Mouse (Mus musculus) liver, adult 2 months (tissue): ENCODE data around the gene 1700014D04Rik. TPM values are rescaled to one million over a fixed set of nuclear protein-coding genes. Genes with fewer than 3 reads are reported as not detected.
A peak's percentile ranks its signal among the peaks of the same experiment; 100 is the strongest.
"Not testable (repeated sequence)": the region's sequence is repeated elsewhere in the genome, so short reads cannot be mapped to it uniquely, and the experiment has no call there.

ENCODE experiments used
- DNase-seq: peaks from one replicate; pipeline ENCODE4 v3.0.0-alpha.2; 2011; ENCODE audit warnings: low read depth, low spot score; ENCODE audit errors: extremely low read depth
- H3K27ac ChIP-seq: fragments of 200-500 bp; replicated peaks from 2 replicates; pipeline ENCODE4 v1.5.1; 2012; ENCODE audit warnings: low read depth, mild to moderate bottlenecking, control low read depth, inconsistent platforms, low read length; ENCODE audit not compliant: insufficient read depth
- H3K27me3 ChIP-seq: fragments of 200-500 bp; 2 replicates; pipeline ENCODE4 v1.6.1; 2012; ENCODE audit warnings: mild to moderate bottlenecking, moderate library complexity, low read length, inconsistent platforms; ENCODE audit not compliant: control insufficient read depth, insufficient read depth
- H3K36me3 ChIP-seq: fragments of 200-500 bp; 2 replicates; pipeline ENCODE4 v1.6.1; 2012; ENCODE audit warnings: low read length, inconsistent platforms; ENCODE audit not compliant: control insufficient read depth, insufficient read depth
- H3K4me1 ChIP-seq: fragments of 200-500 bp; 2 replicates; pipeline ENCODE4 v1.6.1; 2011; ENCODE audit warnings: low read length; ENCODE audit not compliant: control insufficient read depth, insufficient read depth
- H3K4me3 ChIP-seq: fragments of 200-500 bp; 2 replicates; pipeline ENCODE4 v1.5.1; 2011; ENCODE audit warnings: low read depth, mild to moderate bottlenecking, control low read depth, low read length, moderate library complexity; ENCODE audit not compliant: insufficient read depth
- H3K79me2 ChIP-seq: fragments of 200-500 bp; 2 replicates; pipeline ENCODE4 v1.6.1; 2012; ENCODE audit warnings: inconsistent platforms, mild to moderate bottlenecking, low read length, moderate library complexity; ENCODE audit not compliant: control insufficient read depth, insufficient read depth
- H3K9ac ChIP-seq: fragments of 200-500 bp; 2 replicates; pipeline ENCODE4 v1.6.1; 2012; ENCODE audit warnings: low read depth, mild to moderate bottlenecking, control low read depth, inconsistent platforms, low read length
- CTCF ChIP-seq: fragments of 200-500 bp; IDR thresholded peaks from 2 replicates; pipeline ENCODE4 v1.5.1; 2011; ENCODE audit warnings: low read depth, low read length, control low read depth
- POLR2A ChIP-seq: fragments of 200-500 bp; IDR thresholded peaks from 2 replicates; pipeline ENCODE4 v1.6.1; 2011; ENCODE audit warnings: low read length, control low read depth; ENCODE audit not compliant: insufficient read depth; ENCODE audit errors: extremely low read depth
- WGBS: fragments of 180-500 bp; shearing (Covaris S2); methylation state at CpG from one replicate; pipeline ENCODE4 v1.1.7; 2018; 5-methylcytosine and 5-hydroxymethylcytosine counted together
- polyA plus RNA-seq: library from polyadenylated mRNA; depleted of rRNA; stranded (reverse); fragments of >200 nt; gene quantifications from 2 replicates; pipeline ENCODE4 v1.2.3, GENCODE M21; 2012
- total RNA-seq: library from RNA; depleted of rRNA; stranded (reverse); fragments of >200 nt; gene quantifications from 2 replicates; pipeline ENCODE4 v1.2.3, GENCODE M21; 2014

1700014D04Rik gene
- total and polyA plus RNA-seq, 2 experiments: not detected

DNA sequence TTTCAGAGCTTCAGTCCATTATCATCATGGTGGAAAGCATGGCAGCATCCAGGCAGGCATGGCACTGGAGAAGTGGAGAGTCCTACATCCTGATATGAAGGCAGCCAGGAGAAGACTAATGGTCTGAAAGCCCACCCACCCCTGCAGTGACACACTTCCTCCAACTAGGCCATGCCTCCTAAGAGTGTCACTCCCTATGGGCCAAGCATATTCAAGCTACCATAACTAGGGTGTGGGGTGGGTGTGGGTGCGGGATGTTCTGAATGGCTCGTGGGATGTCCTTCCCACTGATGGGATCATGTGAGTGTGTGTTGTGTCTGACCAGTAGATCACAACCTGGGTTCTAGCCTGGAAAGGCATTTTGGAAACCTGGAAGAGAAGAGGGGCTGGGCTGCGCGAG is 12.6 kb downstream of the 1700014D04Rik start:
- DNase-seq: no peak
- WGBS: 90% methylated on average over 4 of the region's 4 CpGs
- Histone ChIP-seq H3K27ac (no peak overlapping the region), H3K79me2 (no peaks in the 10 kb centered on the region), H3K27me3 (no peaks in the 10 kb centered on the region), H3K4me1 (no peaks in the 10 kb centered on the region), H3K4me3 (no peak overlapping the region), H3K36me3 (no peaks in the 10 kb centered on the region), H3K9ac (no peak overlapping the region)
- TF ChIP-seq CTCF (no peak), POLR2A (no peak)

DNA sequence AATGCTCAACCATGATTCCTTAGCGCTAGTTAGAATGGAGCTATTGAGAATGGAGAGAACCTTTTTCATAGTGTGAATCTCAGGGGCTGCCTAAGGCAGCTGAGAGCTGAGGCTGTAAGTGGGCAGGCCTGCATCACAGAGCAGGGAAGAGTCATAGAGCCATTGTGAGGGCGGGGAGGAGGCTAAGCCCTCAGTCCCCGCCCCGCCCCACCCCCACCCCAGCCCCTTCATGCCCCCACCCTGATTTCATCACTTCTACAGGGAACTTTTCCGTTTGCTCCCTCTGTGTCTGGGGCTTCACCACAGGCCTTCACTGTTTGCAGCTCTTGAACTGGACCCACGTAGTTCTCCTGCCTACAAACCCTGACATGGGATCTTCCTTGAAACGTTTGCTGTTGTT is 14.9 kb downstream of the 1700014D04Rik start, which contains the start of gene Spata31d1d:
Gene Spata31d1d, minus strand, starts transcription at position 101 of the 400 bp plus-strand sequence.
- Histone ChIP-seq H3K27ac (no peak within 1 kb of the TSS), H3K4me3 (no peak within 1 kb of the TSS), H3K79me2 (no peaks in the 10 kb centered on the region), H3K4me1 (no peaks in the 10 kb centered on the region), H3K36me3 (no peaks in the 10 kb centered on the region), H3K9ac (no peak within 1 kb of the TSS), H3K27me3 (no peaks in the 10 kb centered on the region)
- 44% methylated on average over 7 of the region's 7 CpGs for WGBS
- DNase-seq: no peak
- no peak for TF ChIP-seq POLR2A

DNA sequence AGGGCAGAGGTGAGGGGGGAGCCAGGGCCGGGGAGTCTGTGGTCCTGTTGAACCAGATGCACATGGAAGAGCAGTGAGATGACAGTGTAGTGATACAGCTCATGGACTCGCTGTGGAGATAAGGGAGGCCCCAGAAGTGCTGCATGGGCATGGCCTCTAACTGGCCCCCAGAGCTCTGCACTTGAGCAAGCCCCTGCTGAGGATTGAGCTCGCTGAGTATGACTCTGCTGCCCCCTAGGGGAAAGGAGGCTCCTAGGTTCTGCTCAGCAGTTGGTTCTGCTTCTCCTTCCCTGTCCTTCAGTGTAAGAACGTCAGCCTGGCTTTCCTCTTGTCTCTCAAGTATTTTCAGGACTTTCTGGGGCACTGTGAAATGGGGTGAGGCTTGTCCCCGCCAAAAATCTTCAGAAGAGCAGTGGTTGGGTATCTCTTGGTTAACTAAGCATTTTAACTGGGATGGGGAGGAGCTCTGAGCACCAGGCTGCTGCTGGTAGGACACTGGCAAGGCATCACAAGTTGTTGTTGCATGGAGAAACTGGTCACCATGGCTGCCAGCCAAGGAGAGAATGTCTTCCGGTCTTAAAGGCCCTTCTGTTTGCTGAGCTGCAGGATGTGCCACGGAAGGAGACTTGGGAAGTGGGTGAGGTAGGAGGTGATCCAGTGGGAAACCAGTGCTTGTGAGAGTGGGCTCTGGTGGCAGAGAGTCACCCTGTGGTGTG is 18.0 kb downstream of the 1700014D04Rik start:
- Histone ChIP-seq H3K27ac (no peak overlapping the region), H3K9ac (no peak overlapping the region), H3K27me3 (0 out of 2 replicates have a peak, but pooled peaks cover 2% of the 10 kb centered on the region), H3K36me3 (no peaks in the 10 kb centered on the region), H3K4me3 (no peak overlapping the region), H3K4me1 (no peaks in the 10 kb centered on the region), H3K79me2 (no peaks in the 10 kb centered on the region)
- 22% methylated on average over 7 of the region's 7 CpGs for WGBS
- peak; percentile 91 for TF ChIP-seq CTCF
- no peak for TF ChIP-seq POLR2A
- peak; percentile 41 for DNase-seq

DNA sequence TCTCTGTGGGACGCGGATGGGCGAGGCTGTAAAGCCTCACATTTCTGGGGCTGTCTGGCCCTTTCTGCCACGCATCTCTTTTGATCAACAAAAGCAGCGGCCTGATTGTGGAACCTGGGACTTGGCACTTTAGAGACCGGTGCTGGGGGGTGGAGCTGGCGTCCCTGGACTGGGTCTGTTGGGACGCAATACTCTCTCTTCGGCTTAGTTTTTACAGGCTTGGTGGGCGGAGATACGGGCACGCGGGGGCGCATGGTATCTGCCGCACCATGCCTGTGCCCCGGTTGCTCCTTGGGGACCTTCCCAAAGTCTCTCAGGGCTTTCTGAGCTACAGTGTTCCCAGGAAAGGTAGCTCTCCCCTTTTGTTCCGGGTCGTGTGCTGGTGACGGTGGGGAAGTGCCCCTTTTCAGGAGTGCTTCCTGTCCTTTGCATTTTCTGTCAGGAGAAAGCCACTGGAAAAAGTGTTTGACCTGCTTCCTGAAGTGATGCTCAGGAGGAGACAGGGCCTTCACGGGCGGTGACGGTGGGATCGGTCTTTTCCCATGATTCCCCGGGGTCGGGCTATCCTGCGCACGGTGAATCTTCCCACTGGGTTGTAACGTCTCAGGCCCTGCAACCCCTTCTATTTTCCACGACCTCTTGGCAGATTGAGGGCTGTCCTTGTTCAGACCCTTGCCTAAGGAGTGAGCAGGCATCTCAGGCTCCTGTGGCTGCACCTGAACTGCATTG is 20.2 kb downstream of the 1700014D04Rik start:
- 34% methylated on average over 29 of the region's 29 CpGs for WGBS
- no peaks in the 10 kb centered on the region for H3K36me3 ChIP-seq
- no peak for DNase-seq
- no peaks in the 10 kb centered on the region for H3K79me2 ChIP-seq
- no peak overlapping the region for H3K4me3 ChIP-seq
- H3K27ac ChIP-seq: no peak overlapping the region
- H3K27me3 ChIP-seq: 0 out of 2 replicates have a peak, but pooled peaks cover 2% of the 10 kb centered on the region
- no peak for TF ChIP-seq POLR2A
- no peak for TF ChIP-seq CTCF
- no peaks in the 10 kb centered on the region for H3K4me1 ChIP-seq
- no peak overlapping the region for H3K9ac ChIP-seq

DNA sequence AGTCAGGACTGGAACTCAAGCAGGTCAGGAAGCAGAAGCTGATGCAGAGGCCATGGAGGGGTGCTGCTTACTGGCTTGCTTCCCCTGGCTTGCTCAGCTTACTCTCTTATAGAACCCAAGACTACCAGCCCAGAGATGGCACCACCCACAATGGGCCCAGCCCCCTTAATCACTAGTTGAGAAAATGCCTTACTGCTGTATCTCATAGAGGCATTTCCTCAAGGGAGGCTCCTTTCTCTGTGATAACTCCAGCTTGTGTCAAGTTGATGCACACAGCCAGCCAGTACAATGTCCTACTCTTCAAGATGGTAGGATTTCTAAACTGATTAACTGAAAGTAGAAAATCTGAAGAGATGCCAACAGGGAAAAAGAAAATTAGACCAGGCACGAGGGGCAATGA is 24.5 kb downstream of the 1700014D04Rik start:
- DNase-seq, H3K27me3 ChIP-seq, H3K27ac ChIP-seq, H3K4me1 ChIP-seq, H3K36me3 ChIP-seq, H3K9ac ChIP-seq, H3K79me2 ChIP-seq, H3K4me3 ChIP-seq: not testable (repeated sequence)
- 84% methylated on average over 1 of the region's 1 CpGs for WGBS

DNA sequence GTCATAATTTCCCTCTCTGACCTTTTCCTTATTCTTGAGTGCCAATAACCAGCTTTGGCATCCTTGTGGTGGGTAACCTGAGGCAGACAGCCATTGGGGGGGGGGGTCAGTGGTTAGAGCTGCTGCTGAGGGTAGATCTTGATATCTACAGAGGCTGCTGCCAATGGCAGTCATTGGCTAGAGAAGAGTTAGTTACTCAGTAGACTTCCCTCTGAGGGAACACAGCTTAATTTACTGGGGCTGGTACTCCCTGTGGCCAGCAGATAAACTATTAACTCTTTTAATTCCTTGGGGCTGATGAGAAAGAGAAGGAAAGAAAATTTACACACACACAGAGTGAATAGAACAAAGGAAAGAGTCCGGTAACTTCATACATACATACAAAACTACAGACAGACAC is 27.1 kb downstream of the 1700014D04Rik start:
- DNase-seq: no peak
- H3K27me3 ChIP-seq: no peaks in the 10 kb centered on the region
- no peak overlapping the region for H3K4me3 ChIP-seq
- TF ChIP-seq POLR2A (no peak), CTCF (no peak)
- no peaks in the 10 kb centered on the region for H3K4me1 ChIP-seq
- H3K36me3 ChIP-seq: no peaks in the 10 kb centered on the region
- no peak overlapping the region for H3K9ac ChIP-seq
- no peak overlapping the region for H3K27ac ChIP-seq
- H3K79me2 ChIP-seq: no peaks in the 10 kb centered on the region
- 93% methylated on average over 1 of the region's 1 CpGs for whole genome bisulfite sequencing

DNA sequence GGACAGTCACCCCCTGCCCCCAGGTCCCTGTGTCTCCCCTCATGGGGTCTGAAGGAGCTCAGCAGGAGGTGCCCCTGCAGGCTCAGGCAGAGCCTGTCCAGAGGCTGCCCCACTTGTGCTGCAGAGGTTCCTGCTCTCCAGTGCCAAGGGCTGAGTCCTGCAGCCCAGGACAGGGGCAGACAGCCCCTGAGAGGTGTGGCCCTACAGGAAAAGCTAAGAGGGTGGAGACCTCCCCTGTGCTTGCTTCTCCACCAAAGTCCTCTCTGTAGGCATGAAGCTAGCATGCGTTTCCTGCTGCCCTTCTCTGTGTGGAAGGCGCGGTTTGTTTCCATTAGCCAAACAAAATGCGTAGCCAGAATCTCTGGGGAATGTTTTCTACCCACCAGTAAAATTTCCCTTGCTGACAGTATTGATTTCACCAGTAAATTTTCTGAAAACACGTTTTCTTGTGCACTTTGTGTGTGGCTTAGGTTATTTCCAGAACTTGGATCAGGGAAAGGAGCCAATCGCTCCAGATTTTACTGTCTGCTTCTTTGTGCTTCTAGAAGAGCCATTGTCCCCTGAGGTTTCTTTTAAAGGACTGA is 27.6 kb downstream of the 1700014D04Rik start:
- H3K4me1 ChIP-seq: not testable (repeated sequence)
- 36% methylated on average over 6 of the region's 6 CpGs for WGBS

More for the DNA sequence above, 27.6 kb downstream of the 1700014D04Rik start:
- H3K79me2 ChIP-seq, H3K27me3 ChIP-seq, H3K27ac ChIP-seq, DNase-seq, H3K4me3 ChIP-seq, H3K9ac ChIP-seq, H3K36me3 ChIP-seq: not testable (repeated sequence)
